Mouse (Mus musculus) bone marrow, adult 2 months (tissue): ENCODE measurements around the gene Alg3. TPM values are rescaled to one million over a fixed set of nuclear protein-coding genes. Genes with fewer than 3 reads are reported as not detected.

Experiments used
- H3K27ac ChIP-seq: fragments of 200-500 bp; 2 replicates; pipeline ENCODE4 v1.5.1; 2012; ENCODE audit warnings: low read depth, mild to moderate bottlenecking, control low read depth, inconsistent platforms, low read length; ENCODE audit not compliant: control insufficient read depth, poor library complexity, insufficient read depth
- H3K4me1 ChIP-seq: fragments of 200-500 bp; 2 replicates; pipeline ENCODE4 v1.6.1; 2011; ENCODE audit warnings: low read length; ENCODE audit not compliant: control insufficient read depth, insufficient read depth
- H3K4me3 ChIP-seq: fragments of 200-500 bp; replicated peaks from 2 replicates; pipeline ENCODE3; 2011; ENCODE audit warnings: mild to moderate bottlenecking, low read depth, low read length, control low read depth; ENCODE audit not compliant: control insufficient read depth
- CTCF ChIP-seq: fragments of 200-500 bp; IDR thresholded peaks from 2 replicates; pipeline ENCODE4 v1.5.1; 2011; ENCODE audit warnings: low read length, control low read depth; ENCODE audit not compliant: control insufficient read depth, insufficient read depth
- POLR2A ChIP-seq: fragments of 200-500 bp; IDR thresholded peaks from 2 replicates; pipeline ENCODE4 v1.6.1; 2011; ENCODE audit warnings: low read depth, mild to moderate bottlenecking, control low read depth, low read length, borderline replicate concordance; ENCODE audit not compliant: control insufficient read depth
- WGBS: fragments of 180-500 bp; shearing (Covaris S2); methylation state at CpG from one replicate; pipeline ENCODE4 v1.1.7; 2018; 5-methylcytosine and 5-hydroxymethylcytosine counted together
- polyA plus RNA-seq: library from polyadenylated mRNA; stranded (reverse); fragments of >200 nt; gene quantifications from 2 replicates; pipeline ENCODE4 v1.2.4, GENCODE M21; 2011; ENCODE audit warnings: low replicate concordance; ENCODE audit not compliant: missing spikeins, insufficient read depth, insufficient read length

The Alg3 gene
- 7.5 and 11.3 TPM in 2 replicates for polyA plus RNA-seq

DNA sequence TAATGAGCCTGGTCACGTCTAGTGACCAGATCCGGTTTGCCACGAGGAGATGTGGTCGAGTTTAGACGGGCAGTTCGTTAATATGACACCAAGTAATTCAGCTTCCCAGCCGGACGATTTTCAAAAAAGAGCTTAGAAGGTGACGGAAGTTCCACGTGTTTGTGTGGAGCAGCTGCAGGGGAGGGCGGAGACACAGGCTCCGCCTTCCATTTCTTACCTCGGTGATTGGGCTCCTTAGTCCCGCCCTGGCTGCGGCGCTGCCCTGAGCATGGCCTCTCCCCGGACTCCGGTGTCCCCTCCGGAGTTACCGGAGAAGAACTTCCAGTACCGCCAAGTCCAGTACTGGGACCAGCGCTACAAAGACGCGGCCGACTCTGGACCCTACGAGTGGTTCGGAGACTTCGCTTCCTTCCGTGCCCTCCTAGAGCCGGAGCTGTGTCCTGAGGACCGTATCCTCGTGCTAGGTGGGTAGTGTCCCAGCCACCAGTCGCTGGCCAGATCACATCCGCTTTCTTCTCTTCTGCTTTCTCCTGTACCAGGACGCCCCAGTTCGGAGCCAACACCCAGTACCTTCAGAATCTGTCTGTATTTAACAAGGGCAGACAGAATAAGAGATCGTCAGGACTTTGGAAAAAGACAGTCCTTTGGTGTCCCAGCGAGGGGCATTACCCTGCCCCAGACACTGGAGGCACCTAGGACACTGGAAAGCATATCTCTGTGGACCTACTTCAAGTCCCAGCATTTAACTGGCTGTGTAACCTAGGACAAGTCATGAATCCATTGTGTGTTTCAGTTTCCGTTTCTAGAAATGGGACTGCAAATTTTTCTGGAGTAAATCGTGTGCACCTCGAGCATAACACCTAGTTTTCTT is at the start of gene Alg3, which contains the start of the genes Eef1akmt4 and Gm49333:
Gene Alg3, minus strand, starts transcription at position 379 of the 871 bp plus-strand sequence.
Gene Eef1akmt4, plus strand, starts transcription at position 237 of the 871 bp plus-strand sequence.
Gene Gm49333, plus strand, starts transcription at position 254 of the 871 bp plus-strand sequence.
- H3K4me1 ChIP-seq, result no peaks in the 10 kb centered on the region
- peak within 1 kb of the TSS; percentile 100 for H3K4me3 ChIP-seq
- 1% methylated on average over 41 of the region's 41 CpGs for WGBS
- TF ChIP-seq CTCF, result no peak
- peak; percentile 51; the same call in 1 of the 2 replicates for TF ChIP-seq POLR2A
- H3K27ac ChIP-seq, result no peak within 1 kb of the TSS

DNA sequence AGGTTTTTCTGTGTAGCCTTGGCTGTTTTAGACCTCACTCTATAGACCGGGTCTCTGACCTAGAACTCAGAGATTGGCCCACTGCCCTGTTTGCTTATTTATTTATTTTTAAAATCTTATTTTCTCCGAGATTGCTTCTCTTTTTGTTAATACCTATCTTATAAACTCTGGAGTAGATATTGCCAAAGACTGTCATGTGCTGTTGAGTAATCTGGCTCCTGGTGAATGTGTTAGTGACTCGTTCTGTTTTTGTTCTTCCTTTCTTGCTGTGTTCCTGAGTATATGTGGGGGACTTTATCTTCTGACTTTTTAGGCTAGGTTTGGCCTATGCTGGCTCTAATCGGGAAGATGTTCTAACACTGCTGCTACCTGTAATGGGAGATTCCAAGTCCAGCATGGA is 46.1 kb upstream of the Alg3 start:
- TF ChIP-seq POLR2A (no peak), CTCF (no peak)
- Histone ChIP-seq H3K4me3 (no peak overlapping the region), H3K27ac (no peak overlapping the region), H3K4me1 (no peaks in the 10 kb centered on the region)
- 60% methylated on average over 4 of the region's 4 CpGs for WGBS

DNA sequence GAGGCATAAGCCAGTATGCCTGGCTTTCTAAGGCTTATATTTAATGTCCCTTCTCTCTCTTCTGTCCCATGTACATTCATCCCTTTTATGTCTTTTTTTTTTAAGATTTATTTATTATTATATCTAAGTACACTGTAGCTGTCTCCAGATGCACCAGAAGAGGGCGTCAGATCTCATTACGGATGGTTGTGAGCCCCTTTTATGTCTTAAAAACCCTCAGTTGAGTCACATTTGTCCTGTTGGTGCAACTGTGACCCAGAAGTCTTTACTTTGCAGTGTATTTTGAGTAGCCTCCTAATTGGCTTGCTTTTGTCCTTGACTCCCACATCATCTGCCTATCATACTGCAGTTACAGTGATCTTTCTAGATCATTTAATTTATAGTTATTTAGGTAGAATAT is 41.8 kb upstream of the Alg3 start:
- no peak for TF ChIP-seq POLR2A
- TF ChIP-seq CTCF, result no peak
- Histone ChIP-seq H3K4me3 (no peak overlapping the region), H3K4me1 (no peaks in the 10 kb centered on the region; the same call in 1 of the 2 replicates), H3K27ac (no peak overlapping the region)
- WGBS, result 50% methylated on average over 2 of the region's 2 CpGs

DNA sequence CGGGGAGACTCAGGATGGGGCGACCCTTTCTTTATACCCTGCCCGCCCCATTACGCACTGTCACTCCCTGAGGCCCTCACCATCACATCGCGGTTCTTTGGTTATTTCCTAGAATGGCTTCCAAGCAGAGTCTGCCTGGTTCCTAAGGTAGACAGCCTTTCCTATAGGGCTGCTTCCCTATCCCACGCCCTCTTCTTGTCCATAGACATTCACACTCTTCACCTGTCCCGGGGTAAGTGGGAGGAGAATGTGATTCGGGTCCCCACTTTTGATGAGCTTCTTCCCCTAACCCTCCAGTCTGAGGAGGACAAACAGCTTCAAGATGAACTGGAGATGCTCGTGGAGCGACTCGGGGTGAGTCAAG is 40.4 kb upstream of the Alg3 start:
- Histone ChIP-seq H3K27ac (peak overlapping the region; percentile 2; the same call in 1 of the 2 replicates), H3K4me1 (no peaks in the 10 kb centered on the region; the same call in 1 of the 2 replicates), H3K4me3 (peak overlapping the region; percentile 79)
- WGBS, result 9% methylated on average over 12 of the region's 12 CpGs
- no peak for TF ChIP-seq POLR2A
- no peak for TF ChIP-seq CTCF

DNA sequence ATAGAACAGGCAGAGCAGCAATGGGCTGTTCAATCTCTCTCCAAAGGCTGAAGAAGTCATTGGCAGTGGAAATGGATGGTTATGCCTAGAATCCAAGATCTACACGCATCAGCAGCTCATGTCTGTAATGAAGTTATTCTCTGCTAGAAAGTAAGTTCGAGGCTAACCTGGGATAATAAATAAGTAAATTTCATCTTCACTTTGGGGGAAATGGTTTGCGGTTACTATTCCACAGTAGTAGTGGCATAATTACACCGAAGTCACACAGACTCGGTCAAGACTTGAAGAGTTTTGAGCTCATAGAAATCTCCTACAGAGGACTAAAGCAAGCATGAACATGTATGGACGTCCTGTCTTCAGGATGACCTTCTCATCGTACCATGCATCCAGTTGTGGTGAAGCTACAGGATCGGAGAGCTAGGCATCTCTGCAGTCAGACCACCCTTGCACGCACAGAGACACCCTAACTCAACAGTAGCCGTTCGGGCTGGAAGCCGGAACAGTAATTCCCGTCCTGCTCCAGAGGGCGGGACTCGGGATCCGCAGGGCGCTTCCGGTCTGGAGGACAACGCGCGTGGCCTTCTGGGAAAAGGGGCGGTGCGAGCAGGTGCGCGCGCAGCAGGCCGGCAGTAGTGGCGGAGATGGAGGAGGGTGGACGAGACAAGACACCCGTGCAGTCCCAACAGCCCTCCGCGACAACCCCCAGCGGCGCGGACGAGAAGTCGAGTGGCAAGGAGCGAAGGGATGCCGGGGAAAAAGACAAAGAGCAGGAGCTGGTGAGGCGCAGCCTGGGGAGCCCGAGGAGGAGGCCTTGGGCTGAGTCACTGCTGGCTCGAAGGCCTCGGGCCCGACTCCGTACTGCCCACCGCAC is 39.8 kb upstream of the Alg3 start, which contains the start of gene Psmd2:
Gene Psmd2, plus strand, starts transcription at position 577 of the 871 bp plus-strand sequence.
- Histone ChIP-seq H3K4me1 (no peaks in the 10 kb centered on the region; the same call in 1 of the 2 replicates), H3K4me3 (peak within 1 kb of the TSS; percentile 79), H3K27ac (peak within 1 kb of the TSS; percentile 2; the same call in 1 of the 2 replicates)
- under 1% methylated on average over 46 of the region's 46 CpGs for WGBS
- TF ChIP-seq CTCF (no peak), POLR2A (peak; percentile 90; the same call in 1 of the 2 replicates)

DNA sequence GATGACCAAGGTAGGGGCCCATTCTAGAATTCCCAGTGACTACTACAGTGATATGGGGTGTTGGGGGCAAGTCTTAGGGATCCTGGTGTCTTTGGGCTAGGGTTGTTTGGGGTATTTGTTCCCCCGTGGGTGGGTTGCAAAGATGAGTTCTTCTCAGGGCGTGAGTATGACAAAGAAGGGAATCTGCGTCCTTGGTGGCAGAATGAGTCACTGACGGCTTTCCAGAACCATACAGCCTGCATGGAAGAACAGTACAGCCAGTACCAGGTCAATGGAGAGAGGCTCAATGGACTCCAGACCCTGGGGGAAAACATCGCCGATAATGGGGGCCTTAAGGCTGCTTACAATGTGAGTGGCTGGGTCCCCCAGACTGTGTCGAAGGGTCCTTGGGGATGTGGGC is 32.4 kb upstream of the Alg3 start:
- 76% methylated on average over 7 of the region's 7 CpGs for WGBS
- H3K4me3 ChIP-seq, result no peak overlapping the region
- no peak overlapping the region for H3K27ac ChIP-seq
- no peak for TF ChIP-seq CTCF
- no peak for TF ChIP-seq POLR2A
- H3K4me1 ChIP-seq, result no peaks in the 10 kb centered on the region

DNA sequence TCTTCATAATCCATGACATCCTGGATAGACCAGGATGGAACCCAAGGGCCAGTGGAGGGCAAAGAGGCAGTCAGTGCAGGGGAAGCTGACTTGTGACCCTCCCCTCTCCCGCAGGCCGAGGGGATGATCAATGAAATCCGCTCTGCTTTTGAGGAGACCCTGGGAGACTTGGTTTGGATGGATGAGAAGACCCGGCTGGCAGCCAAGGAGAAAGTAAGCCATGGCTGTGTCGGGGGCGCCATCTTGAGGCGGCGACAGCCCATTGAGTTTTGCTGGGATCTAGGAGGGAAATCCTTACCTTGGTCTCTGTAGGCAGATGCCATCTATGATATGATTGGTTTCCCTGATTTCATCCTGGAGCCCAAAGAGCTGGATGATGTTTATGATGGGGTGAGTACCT is 30.6 kb upstream of the Alg3 start:
- Histone ChIP-seq H3K27ac (no peak overlapping the region), H3K4me3 (no peak overlapping the region), H3K4me1 (no peaks in the 10 kb centered on the region)
- WGBS, result 2% methylated on average over 8 of the region's 8 CpGs
- TF ChIP-seq POLR2A (no peak), CTCF (peak; percentile 63)

DNA sequence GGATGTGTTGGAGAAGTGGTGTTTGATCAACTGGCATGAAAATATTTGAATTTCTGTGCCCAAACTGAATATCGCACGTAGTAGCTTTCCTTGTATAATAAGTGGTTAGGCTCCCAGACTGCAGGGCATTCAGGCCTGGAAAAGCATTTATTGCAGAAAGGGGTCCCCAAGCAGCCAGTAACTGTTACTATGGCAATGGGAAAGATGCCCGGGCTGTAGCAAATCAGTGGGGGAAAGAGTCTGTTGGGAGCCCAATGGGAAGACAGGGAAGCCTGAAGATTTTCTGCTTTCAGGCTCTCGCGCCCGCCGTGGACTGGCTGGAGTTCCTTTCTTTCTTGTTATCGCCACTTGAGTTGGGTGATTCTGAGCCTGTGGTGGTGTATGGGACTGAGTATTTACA is 26.8 kb upstream of the Alg3 start:
- WGBS, result 77% methylated on average over 8 of the region's 8 CpGs
- Histone ChIP-seq H3K27ac (no peak overlapping the region), H3K4me3 (no peak overlapping the region), H3K4me1 (no peaks in the 10 kb centered on the region)
- no peak for TF ChIP-seq POLR2A
